Mouse (Mus musculus) limb, embryonic 10.5 days (tissue): Measurements from ENCODE around the gene Mrnip. TPM values are rescaled to one million over a fixed set of nuclear protein-coding genes. Genes with fewer than 3 reads are reported as not detected.

Source experiments
- DNase-seq: peaks from one replicate; pipeline ENCODE4 v3.0.0-alpha.2; 2017; ENCODE audit warnings: low spot score
- H3K27ac ChIP-seq: fragments of 300-500 bp; sonication (generic); 2 replicates; pipeline ENCODE4 v1.5.1; 2016; ENCODE audit warnings: mild to moderate bottlenecking
- H3K27me3 ChIP-seq: fragments of 300-500 bp; sonication (generic); 2 replicates; pipeline ENCODE4 v1.6.1; 2016; ENCODE audit warnings: low read depth, mild to moderate bottlenecking; ENCODE audit not compliant: poor library complexity, severe bottlenecking
- H3K36me3 ChIP-seq: fragments of 300-500 bp; sonication (generic); 2 replicates; pipeline ENCODE4 v1.6.1; 2016; ENCODE audit warnings: mild to moderate bottlenecking, moderate library complexity
- H3K4me1 ChIP-seq: fragments of 300-500 bp; sonication (generic); 2 replicates; pipeline ENCODE4 v1.6.1; 2016
- H3K4me3 ChIP-seq: fragments of 300-500 bp; sonication (generic); 2 replicates; pipeline ENCODE4 v1.5.1; 2016; ENCODE audit warnings: mild to moderate bottlenecking, moderate library complexity
- H3K9me3 ChIP-seq: fragments of 300-500 bp; sonication (generic); replicated peaks from 2 replicates; pipeline ENCODE4 v1.6.1; 2016; ENCODE audit warnings: mild to moderate bottlenecking
- WGBS: fragments of 180-500 bp; shearing (Covaris S2); methylation state at CpG from one replicate; pipeline ENCODE4 v1.1.7; 2016; 5-methylcytosine and 5-hydroxymethylcytosine counted together
- polyA plus RNA-seq: library from polyadenylated mRNA; unstranded; fragments of >200 nt; fragmentation: Nextera tagmentation; extraction: Ambion mirVana; gene quantifications from 2 replicates; pipeline ENCODE4 v1.2.1, GENCODE M21; 2016

The Mrnip gene
- polyA plus RNA-seq, 1 experiment from 2014 or later, result 34.1 TPM

DNA sequence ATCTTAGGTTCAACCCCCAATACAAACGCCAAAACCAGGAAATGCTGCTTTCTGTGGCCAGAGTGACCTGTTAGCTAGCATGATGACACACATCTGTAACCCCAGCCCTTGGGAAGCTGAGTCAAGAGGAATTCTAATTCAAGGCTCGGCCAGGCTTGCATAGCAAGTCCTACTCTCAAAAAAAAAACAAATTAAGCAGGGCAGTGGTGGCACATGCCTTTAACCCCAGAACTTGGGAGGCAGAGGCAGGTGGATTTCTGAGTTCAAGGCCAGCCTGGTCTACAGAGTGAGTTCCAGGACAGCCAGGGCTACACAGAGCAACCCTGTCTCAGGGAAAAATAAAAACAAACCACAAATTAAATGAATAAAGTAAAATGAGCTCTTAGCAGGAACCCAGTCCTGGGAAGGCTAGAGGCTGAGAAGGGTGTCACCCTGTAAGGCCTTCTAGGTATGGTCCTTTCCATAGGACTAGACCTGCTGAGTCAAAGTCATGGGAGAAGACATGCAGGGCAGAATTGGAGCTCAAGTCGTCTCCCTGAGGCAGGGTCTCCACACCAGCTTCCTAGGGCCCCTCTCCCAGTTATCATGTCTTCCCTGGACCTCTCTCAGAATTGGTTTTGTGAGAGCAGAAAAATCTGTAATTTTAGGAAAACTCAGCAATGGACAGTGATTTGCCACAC lies 38.0 kb downstream of the Mrnip start:
- Histone ChIP-seq H3K4me3 (no peak overlapping the region), H3K4me1 (peaks cover 33% of the 10 kb centered on the region), H3K27ac (no peak overlapping the region), H3K36me3 (peaks cover 10% of the 10 kb centered on the region), H3K9me3 (no peaks in the 10 kb centered on the region), H3K27me3 (no peaks in the 10 kb centered on the region)
- WGBS, result 76% methylated on average over 3 of the region's 3 CpGs
- DNase-seq, result no peak

DNA sequence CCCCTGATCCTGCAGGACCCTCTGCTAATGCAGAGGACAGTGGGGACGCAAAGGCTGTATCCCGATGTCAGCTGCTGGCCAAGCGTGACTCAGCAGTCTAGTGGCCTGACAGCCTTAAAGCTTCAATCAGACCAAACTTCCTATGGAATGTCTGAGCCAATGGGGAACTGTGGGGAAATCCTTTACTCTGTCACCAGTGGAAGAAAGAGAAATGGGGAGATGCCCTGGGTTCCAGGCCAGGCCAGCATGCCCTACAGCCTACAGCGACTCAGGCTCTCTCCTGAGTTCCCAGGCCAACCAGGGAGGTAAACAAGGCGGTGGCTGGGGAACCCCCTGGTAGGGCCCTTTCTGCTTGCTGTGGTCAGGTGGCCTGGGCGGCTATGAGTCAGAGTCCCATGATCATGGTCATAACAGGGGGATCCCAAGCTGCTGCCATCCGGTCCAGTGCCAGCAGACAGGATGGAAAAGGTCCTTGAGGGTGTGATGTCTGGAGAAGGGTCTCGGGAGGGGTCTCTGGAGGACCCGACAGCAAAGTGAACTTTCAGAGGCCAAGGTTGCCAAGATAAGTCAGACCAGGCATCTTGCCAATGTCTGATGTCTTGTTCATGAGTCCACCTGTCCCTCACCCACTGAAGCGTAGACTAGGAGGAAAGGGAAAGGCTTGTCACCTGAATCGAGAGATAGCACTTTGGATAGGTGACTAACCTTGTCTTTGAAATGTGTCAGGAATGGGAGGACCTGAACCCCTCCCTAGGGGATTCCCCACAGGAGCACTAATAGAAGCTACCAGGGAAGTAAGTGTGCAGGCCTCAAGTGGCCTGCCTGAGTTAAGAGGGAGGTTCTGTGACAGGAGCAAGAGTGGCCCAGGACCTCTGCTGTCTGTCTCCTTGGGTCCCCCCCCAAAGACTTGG lies 38.9 kb downstream of the Mrnip start:
- H3K4me3 ChIP-seq, result no peak overlapping the region
- DNase-seq, result no peak
- H3K36me3 ChIP-seq, result peaks cover 1% of the 10 kb centered on the region; the same call in 1 of the 2 replicates
- WGBS, result 70% methylated on average over 11 of the region's 11 CpGs
- peaks cover 38% of the 10 kb centered on the region for H3K4me1 ChIP-seq
- H3K9me3 ChIP-seq, result no peaks in the 10 kb centered on the region
- no peak overlapping the region for H3K27ac ChIP-seq
- no peaks in the 10 kb centered on the region for H3K27me3 ChIP-seq

DNA sequence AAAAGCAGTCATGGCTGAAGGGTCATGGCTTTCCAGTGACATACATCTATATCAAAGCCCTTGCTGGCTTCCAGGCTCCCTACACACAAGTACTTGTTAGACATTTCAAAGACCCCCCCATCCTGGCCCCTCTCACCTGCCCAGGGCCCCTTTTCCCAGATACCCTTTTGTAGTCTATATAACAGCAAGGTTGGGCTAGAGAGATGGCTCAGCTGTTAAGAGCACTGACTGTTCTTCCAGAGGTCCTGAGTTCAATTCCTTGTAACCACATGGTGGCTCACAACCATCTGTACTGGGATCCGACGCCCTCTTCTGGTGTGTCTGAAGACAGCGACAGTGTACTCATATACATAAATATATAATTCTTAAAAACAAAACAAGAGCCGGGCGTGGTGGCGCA lies 40.4 kb downstream of the Mrnip start:
- WGBS, result 91% methylated on average over 6 of the region's 6 CpGs
- no peak overlapping the region for H3K27ac ChIP-seq

DNA sequence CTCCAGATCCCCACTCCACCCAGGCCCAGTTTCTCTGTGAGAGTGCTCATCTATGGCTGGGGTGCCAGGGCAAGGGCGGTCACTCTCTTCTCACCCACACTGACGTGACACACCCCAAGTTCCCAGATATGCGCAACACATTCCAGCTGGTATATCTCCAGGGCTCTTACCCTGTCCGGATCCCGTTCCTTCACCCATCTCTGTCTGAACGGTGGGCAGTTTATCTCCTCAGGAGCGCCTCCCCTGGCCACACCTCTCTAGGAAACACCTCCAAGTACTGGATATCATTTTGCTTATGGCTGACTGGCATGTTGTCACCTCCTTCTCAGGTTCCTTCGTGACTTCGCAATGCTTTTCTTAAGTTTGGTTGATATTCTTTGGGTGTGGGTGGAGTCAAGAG lies 41.4 kb downstream of the Mrnip start:
- Histone ChIP-seq H3K27me3 (no peaks in the 10 kb centered on the region), H3K27ac (no peak overlapping the region), H3K4me1 (peaks cover 38% of the 10 kb centered on the region), H3K4me3 (no peak overlapping the region), H3K9me3 (no peaks in the 10 kb centered on the region), H3K36me3 (no peaks in the 10 kb centered on the region)
- WGBS, result 15% methylated on average over 9 of the region's 9 CpGs
- no peak for DNase-seq

More for the DNA sequence above, 40.4 kb downstream of the Mrnip start:
- H3K27me3 ChIP-seq, result no peaks in the 10 kb centered on the region
- no peak for DNase-seq
- peaks cover 38% of the 10 kb centered on the region for H3K4me1 ChIP-seq
- H3K9me3 ChIP-seq, result no peaks in the 10 kb centered on the region
- no peak overlapping the region for H3K4me3 ChIP-seq
- H3K36me3 ChIP-seq, result no peaks in the 10 kb centered on the region

GRCm38 (mm10) chr11:50216724-50217366 lies 42.6 kb downstream of the Mrnip start:
- Histone ChIP-seq H3K4me3 (no peak overlapping the region), H3K4me1 (peaks cover 32% of the 10 kb centered on the region), H3K27me3 (no peaks in the 10 kb centered on the region), H3K36me3 (no peaks in the 10 kb centered on the region), H3K9me3 (no peaks in the 10 kb centered on the region), H3K27ac (peak overlapping the region; percentile 19; the same call in 1 of the 2 replicates)
- no peak for DNase-seq
- WGBS, result 72% methylated on average over 4 of the region's 4 CpGs

DNA sequence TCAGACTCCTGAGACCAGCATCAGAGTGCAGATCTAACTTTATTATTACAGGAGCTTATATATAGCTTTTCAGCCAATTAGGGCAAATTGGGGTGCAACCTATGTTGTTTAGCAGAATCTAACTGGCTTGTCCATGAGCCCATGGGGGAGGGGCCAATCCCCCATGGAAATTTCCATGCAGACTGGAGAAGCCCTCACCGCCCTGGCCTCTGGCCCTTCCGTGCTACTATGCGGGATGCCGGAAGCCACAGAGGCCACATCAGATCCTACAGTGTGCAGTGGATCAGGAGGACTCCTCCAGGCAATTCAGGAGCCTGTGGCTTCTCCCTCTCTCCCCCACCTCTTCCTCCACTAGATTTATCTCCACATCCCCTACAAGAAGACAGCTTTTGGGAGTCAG lies 43.6 kb downstream of the Mrnip start:
- 73% methylated on average over 4 of the region's 4 CpGs for WGBS
- Histone ChIP-seq H3K27me3 (no peaks in the 10 kb centered on the region), H3K4me1 (peaks cover 33% of the 10 kb centered on the region), H3K27ac (no peak overlapping the region), H3K9me3 (no peaks in the 10 kb centered on the region), H3K36me3 (no peaks in the 10 kb centered on the region), H3K4me3 (no peak overlapping the region)
- no peak for DNase-seq

DNA sequence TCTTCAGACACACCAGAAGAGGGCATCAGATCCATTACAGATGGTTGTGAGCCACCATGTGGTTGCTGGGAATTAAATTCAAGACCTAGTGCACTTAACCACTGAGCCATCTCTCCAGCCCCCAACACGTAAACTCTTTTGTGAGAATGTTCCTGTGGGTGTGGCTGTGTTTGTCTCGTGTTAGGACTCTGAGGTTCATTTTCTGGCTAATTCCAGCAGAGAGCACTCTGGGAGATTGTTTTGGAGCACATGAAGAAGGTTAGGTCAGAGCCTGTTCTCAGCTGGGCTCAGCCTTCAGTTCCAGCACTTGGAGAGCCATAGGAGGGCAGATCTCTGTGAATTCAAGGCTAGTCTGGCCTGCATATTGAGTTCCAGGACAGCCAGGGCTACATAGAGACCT lies 45.6 kb downstream of the Mrnip start:
- no peak overlapping the region for H3K27ac ChIP-seq
- 52% methylated on average over 2 of the region's 2 CpGs for WGBS

GRCm38 (mm10) chr11:50222559-50223276 lies 48.5 kb downstream of the Mrnip start:
- DNase-seq, result no peak
- WGBS, result 59% methylated on average over 7 of the region's 7 CpGs

More for the DNA sequence above, 45.6 kb downstream of the Mrnip start:
- Histone ChIP-seq H3K9me3 (no peaks in the 10 kb centered on the region), H3K4me1 (peaks cover 42% of the 10 kb centered on the region), H3K36me3 (no peaks in the 10 kb centered on the region), H3K4me3 (no peak overlapping the region), H3K27me3 (no peaks in the 10 kb centered on the region)
- peak; percentile 27 for DNase-seq

DNA sequence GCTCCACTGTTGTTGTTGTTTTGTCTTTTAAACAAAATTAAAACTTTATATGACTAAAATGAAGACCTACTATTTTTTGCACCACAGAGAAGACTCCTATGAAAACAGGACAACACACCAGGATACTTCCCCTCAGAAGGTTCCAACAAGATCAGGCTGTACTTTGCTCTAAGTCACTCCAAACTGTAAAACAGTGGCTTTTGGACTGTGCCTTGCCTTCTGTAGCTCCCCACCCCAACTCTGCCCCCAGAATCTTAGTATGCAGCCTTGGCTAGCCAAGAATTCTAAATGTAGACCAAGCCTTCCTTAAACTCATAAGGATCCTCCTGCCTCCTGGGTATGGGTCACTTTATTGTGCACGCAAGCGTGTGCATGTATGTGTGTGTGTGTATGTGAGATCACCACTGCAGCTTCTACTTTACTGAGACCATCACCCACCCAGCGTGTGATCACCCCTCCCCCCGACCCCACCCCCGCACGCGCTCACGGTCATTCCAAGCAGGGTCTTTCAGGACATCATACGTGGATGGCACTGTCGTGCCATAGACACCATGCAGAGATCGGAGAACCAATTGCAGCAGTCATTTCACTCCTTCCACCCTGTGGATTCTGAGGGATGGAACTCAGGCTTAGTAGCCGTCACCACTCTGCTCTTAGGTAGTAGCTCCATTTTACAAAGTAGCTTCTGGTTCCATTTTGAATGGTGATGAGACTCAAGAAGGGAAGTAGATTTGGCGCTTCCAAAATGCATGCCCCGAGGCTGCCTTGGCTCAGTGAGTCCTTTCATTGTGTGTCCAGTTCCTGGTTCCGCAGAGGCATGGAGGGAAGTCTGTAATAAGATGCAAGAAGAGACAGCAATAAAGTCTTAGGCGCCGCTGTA lies 49.8 kb downstream of the Mrnip start:
- 10% methylated on average over 17 of the region's 17 CpGs for WGBS

More at GRCm38 (mm10) chr11:50222559-50223276, 48.5 kb downstream of the Mrnip start:
- Histone ChIP-seq H3K9me3 (no peaks in the 10 kb centered on the region), H3K4me1 (peaks cover 50% of the 10 kb centered on the region), H3K36me3 (no peaks in the 10 kb centered on the region), H3K27ac (no peak overlapping the region), H3K4me3 (no peak overlapping the region), H3K27me3 (no peaks in the 10 kb centered on the region)

GRCm38 (mm10) chr11:50224671-50225530 lies 50.7 kb downstream of the Mrnip start:
- DNase-seq, result peak; percentile 89
- Histone ChIP-seq H3K27me3 (no peaks in the 10 kb centered on the region), H3K27ac (peak overlapping the region; percentile 96), H3K36me3 (no peaks in the 10 kb centered on the region), H3K4me3 (peak overlapping the region; percentile 91), H3K9me3 (no peaks in the 10 kb centered on the region), H3K4me1 (peaks cover 67% of the 10 kb centered on the region)
- WGBS, result under 1% methylated on average over 68 of the region's 70 CpGs

More for the DNA sequence above, 49.8 kb downstream of the Mrnip start:
- no peaks in the 10 kb centered on the region for H3K36me3 ChIP-seq
- H3K27ac ChIP-seq, result peak overlapping the region; percentile 96
- H3K9me3 ChIP-seq, result no peaks in the 10 kb centered on the region
- DNase-seq, result no peak
- peaks cover 58% of the 10 kb centered on the region for H3K4me1 ChIP-seq
- H3K27me3 ChIP-seq, result no peaks in the 10 kb centered on the region
- H3K4me3 ChIP-seq, result peak overlapping the region; percentile 91
